Mouse (Mus musculus) heart, embryonic 10.5 days (tissue): Measurements from ENCODE around the gene Ppp1r13b. TPM values are rescaled to one million over a fixed set of nuclear protein-coding genes. Genes with fewer than 3 reads are reported as not detected.

Source experiments
- DNase-seq: peaks from one replicate; pipeline ENCODE4 v3.0.0-alpha.2; 2017; ENCODE audit warnings: low spot score
- H3K27ac ChIP-seq: fragments of 300-500 bp; sonication (generic); 2 replicates; pipeline ENCODE4 v1.5.1; 2016; ENCODE audit warnings: mild to moderate bottlenecking
- H3K27me3 ChIP-seq: fragments of 300-500 bp; sonication (generic); 2 replicates; pipeline ENCODE4 v1.6.1; 2016; ENCODE audit warnings: mild to moderate bottlenecking; ENCODE audit not compliant: poor library complexity, insufficient read depth, severe bottlenecking
- H3K36me3 ChIP-seq: fragments of 300-500 bp; sonication (generic); 2 replicates; pipeline ENCODE4 v1.6.1; 2016; ENCODE audit warnings: mild to moderate bottlenecking, moderate library complexity
- H3K4me1 ChIP-seq: fragments of 300-500 bp; sonication (generic); 2 replicates; pipeline ENCODE4 v1.6.1; 2016; ENCODE audit warnings: mild to moderate bottlenecking
- H3K4me3 ChIP-seq: fragments of 300-500 bp; sonication (generic); 2 replicates; pipeline ENCODE4 v1.5.1; 2016; ENCODE audit warnings: mild to moderate bottlenecking, moderate library complexity
- H3K9me3 ChIP-seq: fragments of 300-500 bp; sonication (generic); 2 replicates; pipeline ENCODE4 v1.6.1; 2016; ENCODE audit warnings: mild to moderate bottlenecking, moderate library complexity
- WGBS: fragments of 180-500 bp; shearing (Covaris S2); methylation state at CpG from one replicate; pipeline ENCODE4 v1.1.7; 2016; 5-methylcytosine and 5-hydroxymethylcytosine counted together
- polyA plus RNA-seq: library from polyadenylated mRNA; unstranded; fragments of >200 nt; fragmentation: Nextera tagmentation; extraction: Ambion mirVana; gene quantifications from 2 replicates; pipeline ENCODE4 v1.2.1, GENCODE M21; 2016

Ppp1r13b gene
- polyA plus RNA-seq, 1 experiment from 2014 or later, result 16.8 TPM

DNA sequence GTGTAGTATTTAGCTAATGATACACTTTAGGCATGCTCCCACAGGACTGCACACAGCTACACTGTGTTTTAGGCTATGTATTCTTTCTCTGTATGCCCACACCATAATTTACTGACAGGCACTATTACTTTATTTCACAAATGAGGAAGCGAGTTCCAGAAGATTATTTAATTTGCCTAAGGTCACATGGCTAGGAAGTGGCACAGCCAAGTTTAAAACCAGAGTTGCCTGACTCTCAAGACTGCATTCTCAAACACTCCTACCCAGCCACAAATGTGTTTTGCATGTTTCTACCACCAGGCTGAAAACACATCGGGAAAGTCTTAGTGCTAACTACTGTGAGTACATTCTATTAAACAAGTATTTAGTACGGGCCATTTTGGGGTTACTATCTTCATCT lies 18.7 kb downstream of the Ppp1r13b start:
- Histone ChIP-seq H3K27me3 (no peaks in the 10 kb centered on the region), H3K4me3 (no peak overlapping the region), H3K27ac (no peak overlapping the region), H3K36me3 (no peaks in the 10 kb centered on the region), H3K4me1 (peaks cover 39% of the 10 kb centered on the region), H3K9me3 (no peaks in the 10 kb centered on the region)
- WGBS, result 81% methylated on average over 3 of the region's 3 CpGs
- no peak for DNase-seq

DNA sequence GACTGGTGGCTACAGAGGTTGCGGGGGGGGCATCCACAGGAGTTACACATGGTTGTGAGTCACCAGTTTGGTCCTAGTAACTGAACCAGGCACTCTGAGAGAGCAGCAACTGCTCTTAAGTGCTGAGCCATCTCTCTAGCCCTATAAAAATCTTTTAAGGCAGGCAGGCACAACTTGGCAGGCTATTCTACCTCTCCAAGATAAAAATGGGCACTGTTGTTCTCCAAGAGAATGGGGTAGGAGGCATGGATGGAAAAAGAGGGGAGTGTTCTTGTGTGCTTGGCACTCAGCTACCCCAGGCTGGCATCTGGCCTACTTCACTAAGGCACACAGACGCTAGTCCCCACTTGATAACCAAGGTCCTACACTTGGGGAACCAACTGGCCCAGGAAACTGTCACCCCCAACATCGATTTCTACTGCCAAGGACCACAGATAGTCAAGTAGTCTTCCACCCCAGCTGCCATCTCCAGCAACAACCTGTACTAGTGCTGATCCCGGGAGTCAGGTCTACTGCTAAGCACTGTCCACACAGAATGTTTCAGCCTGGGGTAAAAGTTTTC lies 19.5 kb downstream of the Ppp1r13b start:
- Histone ChIP-seq H3K9me3 (no peaks in the 10 kb centered on the region), H3K4me3 (no peak overlapping the region), H3K36me3 (no peaks in the 10 kb centered on the region), H3K27me3 (no peaks in the 10 kb centered on the region), H3K27ac (no peak overlapping the region), H3K4me1 (peaks cover 40% of the 10 kb centered on the region)
- DNase-seq, result no peak
- WGBS, result 86% methylated on average over 4 of the region's 4 CpGs

DNA sequence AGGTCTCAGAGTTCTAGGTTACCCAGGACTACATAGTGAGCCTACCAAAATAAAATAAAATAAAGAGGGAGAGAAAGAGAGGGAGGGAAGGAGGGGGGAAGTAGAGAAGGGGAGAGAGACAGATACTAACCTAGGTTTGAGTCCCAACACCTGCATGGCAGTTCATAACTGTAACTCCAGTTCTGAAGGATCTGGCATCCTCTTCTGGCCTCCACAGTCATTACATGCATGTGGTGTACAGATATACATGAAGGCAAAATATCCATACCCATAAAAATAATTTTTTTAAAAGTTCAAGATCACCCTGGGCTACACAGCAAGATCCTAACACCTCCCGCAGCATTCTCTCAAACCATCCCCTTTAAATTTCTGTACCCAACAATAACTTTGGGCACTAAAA lies 20.9 kb downstream of the Ppp1r13b start:
- no peak for DNase-seq
- Histone ChIP-seq H3K36me3 (no peaks in the 10 kb centered on the region), H3K4me3 (no peak overlapping the region), H3K27ac (no peak overlapping the region), H3K9me3 (no peaks in the 10 kb centered on the region), H3K27me3 (no peaks in the 10 kb centered on the region), H3K4me1 (peaks cover 34% of the 10 kb centered on the region)
- 95% methylated on average over 1 of the region's 1 CpGs for WGBS

DNA sequence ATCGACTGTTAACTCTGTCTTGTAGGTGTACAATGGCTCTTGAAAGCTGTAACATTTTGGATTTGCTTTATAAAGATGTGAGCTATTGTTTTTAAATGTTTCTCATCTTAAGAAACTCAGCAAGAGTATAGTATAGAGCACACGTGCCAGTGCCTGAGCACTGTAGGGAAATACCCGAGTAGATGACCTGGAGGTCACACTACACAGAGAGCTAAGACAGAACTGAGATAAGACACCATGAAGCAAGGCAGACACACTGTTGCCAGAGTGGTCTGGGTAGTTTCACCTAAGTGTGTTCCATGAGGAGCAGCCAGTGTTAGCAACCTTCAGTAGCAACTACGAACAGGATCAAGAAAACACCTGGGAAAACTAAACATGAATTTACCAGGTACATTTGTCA lies 25.1 kb downstream of the Ppp1r13b start:
- no peaks in the 10 kb centered on the region for H3K9me3 ChIP-seq
- peak; percentile 84 for DNase-seq
- peak overlapping the region; percentile 42; the same call in 1 of the 2 replicates for H3K27ac ChIP-seq
- H3K4me1 ChIP-seq, result peaks cover 34% of the 10 kb centered on the region
- 17% methylated on average over 4 of the region's 4 CpGs for WGBS
- 0 out of 2 replicates have a peak overlapping the region, but pooled peaks have one; percentile 7 for H3K4me3 ChIP-seq
- no peaks in the 10 kb centered on the region for H3K27me3 ChIP-seq
- H3K36me3 ChIP-seq, result no peaks in the 10 kb centered on the region

DNA sequence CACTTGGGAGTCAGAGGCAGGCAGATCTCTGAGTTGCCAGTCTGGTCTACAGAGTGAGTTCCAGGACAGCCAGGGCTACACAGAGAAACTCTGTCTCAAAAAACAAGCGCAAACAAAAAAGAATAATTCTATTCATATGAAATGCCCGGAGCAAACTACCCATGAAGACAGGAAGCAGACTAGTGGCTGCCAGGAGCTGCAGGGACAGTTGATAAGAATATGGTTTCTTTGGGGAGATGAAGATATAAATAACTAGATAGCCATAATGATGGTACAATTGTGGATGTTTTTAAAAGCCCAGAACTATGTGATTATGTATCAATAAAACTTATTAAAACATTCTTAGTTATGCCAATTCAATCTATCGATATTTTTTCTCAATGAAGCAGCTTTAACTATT lies 25.9 kb downstream of the Ppp1r13b start:
- no peak for DNase-seq
- peaks cover 34% of the 10 kb centered on the region for H3K4me1 ChIP-seq
- H3K4me3 ChIP-seq, result no peak overlapping the region
- no peaks in the 10 kb centered on the region for H3K36me3 ChIP-seq
- no peaks in the 10 kb centered on the region for H3K9me3 ChIP-seq
- H3K27ac ChIP-seq, result no peak overlapping the region
- H3K27me3 ChIP-seq, result no peaks in the 10 kb centered on the region
- WGBS, result 63% methylated on average over 3 of the region's 3 CpGs

DNA sequence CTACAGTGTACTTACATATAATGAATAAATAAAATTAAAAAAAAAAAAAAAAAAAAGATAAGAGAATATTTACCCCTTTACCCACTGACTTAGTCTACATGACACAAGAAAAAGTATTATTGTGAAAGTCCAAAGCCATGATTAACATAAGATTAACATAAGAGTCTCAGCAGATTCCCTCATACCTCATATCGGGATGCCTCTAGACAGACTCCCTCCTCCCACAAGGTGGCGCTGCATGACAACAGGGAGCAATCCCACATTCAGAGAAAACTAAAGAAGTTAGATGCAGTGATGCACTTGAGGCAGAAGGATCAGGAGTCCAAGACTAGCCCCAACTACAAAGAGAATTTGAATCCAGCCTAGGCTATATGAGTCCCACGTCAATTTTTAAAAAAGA lies 29.7 kb downstream of the Ppp1r13b start:
- no peak overlapping the region for H3K4me3 ChIP-seq
- no peaks in the 10 kb centered on the region for H3K36me3 ChIP-seq
- 17% methylated on average over 3 of the region's 3 CpGs for WGBS
- no peaks in the 10 kb centered on the region for H3K27me3 ChIP-seq
- H3K27ac ChIP-seq, result no peak overlapping the region
- peak; percentile 87 for DNase-seq
- no peaks in the 10 kb centered on the region for H3K9me3 ChIP-seq
- peaks cover 15% of the 10 kb centered on the region for H3K4me1 ChIP-seq

DNA sequence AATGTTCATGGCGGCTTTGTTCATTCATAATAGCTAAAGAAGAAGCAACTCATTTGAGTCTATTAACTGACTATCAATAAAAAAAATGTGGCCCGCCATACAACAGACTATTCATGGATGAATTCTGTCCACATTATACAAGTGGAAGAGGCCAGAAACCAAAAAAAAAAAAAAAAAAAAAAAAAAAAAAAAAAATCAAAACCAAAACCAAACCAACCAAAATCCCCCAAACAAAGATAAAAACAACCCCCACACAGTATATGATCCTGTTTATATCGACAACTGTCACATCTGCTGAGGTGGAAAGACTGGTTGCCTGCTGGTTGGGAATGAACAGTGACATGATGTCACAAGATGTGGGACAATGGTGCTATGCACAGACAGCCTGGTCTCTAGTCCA lies 32.4 kb downstream of the Ppp1r13b start:
- Histone ChIP-seq H3K27me3 (no peaks in the 10 kb centered on the region), H3K4me3 (no peak overlapping the region), H3K9me3 (no peaks in the 10 kb centered on the region), H3K4me1 (peaks cover 5% of the 10 kb centered on the region), H3K27ac (no peak overlapping the region), H3K36me3 (peaks cover 10% of the 10 kb centered on the region)
- WGBS, result 86% methylated on average over 3 of the region's 3 CpGs
- no peak for DNase-seq

DNA sequence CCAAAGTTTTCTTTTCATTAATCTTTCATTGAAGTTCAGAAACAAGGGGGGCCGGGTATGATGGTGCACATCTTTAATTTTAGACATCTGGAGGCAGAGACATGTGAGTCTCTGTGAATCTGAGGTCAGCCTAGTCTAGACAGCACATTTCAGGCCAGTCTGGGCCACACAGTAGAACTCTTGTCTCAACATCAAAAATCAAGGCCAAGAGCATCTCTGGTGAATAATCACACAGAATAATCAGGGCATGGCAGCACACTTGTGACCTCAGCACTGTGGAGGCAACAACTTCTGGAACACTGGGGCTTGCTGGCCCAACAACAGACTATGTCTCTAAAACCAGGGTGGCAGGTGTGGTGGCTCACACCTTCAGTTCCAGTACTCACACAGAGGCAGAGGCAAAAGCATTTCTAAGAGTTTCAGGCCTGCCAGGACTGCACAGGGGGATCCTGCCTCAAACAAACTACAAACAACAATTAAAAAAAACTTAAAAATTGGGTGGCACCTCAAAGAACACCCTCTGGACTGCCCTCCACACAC lies 33.2 kb downstream of the Ppp1r13b start:
- H3K27me3 ChIP-seq, result no peaks in the 10 kb centered on the region
- peaks cover 12% of the 10 kb centered on the region for H3K36me3 ChIP-seq
- no peaks in the 10 kb centered on the region for H3K9me3 ChIP-seq
- peaks cover 5% of the 10 kb centered on the region for H3K4me1 ChIP-seq
- DNase-seq, result peak; percentile 72
- no peak overlapping the region for H3K4me3 ChIP-seq
- WGBS, result 82% methylated on average over 1 of the region's 1 CpGs
- H3K27ac ChIP-seq, result no peak overlapping the region

DNA sequence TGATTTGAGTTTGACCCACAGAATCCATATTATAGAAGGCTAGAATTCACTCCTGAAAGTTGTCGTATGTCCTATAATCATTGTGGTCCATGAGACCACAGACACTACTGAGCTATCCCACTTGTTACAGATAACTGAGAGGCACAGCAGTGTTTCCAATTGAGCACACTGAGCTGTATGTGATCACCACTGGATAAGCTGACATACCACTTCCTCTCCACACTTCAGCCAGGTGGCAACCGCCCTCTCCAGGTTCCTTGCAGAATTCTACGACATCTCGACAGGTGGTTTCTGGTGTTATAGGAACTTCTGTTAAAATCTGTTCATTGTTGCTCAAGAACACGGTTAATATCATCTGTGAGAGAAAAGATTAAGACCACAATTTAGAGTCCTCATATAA lies 35.8 kb downstream of the Ppp1r13b start:
- Histone ChIP-seq H3K4me3 (no peak overlapping the region), H3K9me3 (no peaks in the 10 kb centered on the region), H3K36me3 (peaks cover 23% of the 10 kb centered on the region), H3K27ac (no peak overlapping the region), H3K27me3 (no peaks in the 10 kb centered on the region), H3K4me1 (peaks cover 5% of the 10 kb centered on the region; the same call in 1 of the 2 replicates)
- DNase-seq, result peak; percentile 47
- WGBS, result 83% methylated on average over 5 of the region's 5 CpGs

DNA sequence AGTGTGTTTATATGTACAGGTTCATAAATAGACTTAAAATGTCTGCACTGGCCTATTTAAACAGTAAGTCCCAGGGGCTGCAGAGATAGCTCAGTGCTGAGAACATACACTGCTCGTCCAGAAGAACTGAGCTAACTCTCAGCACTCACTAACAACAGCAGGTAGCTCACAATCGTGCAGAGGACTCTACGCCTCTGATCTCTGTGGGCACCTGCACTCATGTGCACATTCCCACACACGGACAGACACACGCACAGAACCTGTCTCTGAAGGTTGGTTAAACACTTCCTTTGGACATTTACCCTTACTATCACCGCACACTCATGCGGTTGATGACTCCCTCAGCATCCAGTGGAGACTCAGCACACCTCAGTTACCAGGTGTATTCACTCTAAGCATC lies 37.1 kb downstream of the Ppp1r13b start:
- H3K9me3 ChIP-seq, result no peaks in the 10 kb centered on the region
- DNase-seq, result peak; percentile 56
- H3K4me1 ChIP-seq, result peaks cover 4% of the 10 kb centered on the region; the same call in 1 of the 2 replicates
- peaks cover 34% of the 10 kb centered on the region for H3K36me3 ChIP-seq
- H3K4me3 ChIP-seq, result no peak overlapping the region
- no peaks in the 10 kb centered on the region for H3K27me3 ChIP-seq
- 90% methylated on average over 7 of the region's 7 CpGs for WGBS
- H3K27ac ChIP-seq, result no peak overlapping the region

DNA sequence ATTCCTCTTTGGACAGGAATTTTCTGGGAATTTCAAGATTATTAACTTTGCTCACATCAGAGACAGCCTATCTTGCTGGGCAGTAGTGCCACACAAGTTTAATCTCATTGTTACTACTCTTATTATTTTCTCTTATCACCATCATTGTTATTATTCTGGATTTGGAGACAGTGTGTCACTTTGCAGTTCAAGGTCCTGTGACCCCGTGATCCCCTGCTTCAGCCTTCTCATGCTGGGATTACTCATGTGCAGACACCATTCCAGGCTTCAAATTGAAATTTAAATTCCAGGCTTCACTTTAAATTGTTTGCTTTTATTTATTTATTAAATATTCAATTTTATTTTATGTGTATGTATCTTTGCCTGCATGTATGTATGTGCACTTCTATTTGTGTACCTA lies 38.1 kb downstream of the Ppp1r13b start:
- DNase-seq, result peak; percentile 24
- Histone ChIP-seq H3K4me1 (0 out of 2 replicates have a peak, but pooled peaks cover 2% of the 10 kb centered on the region), H3K27ac (no peak overlapping the region), H3K4me3 (no peak overlapping the region), H3K27me3 (no peaks in the 10 kb centered on the region), H3K9me3 (no peaks in the 10 kb centered on the region), H3K36me3 (peaks cover 34% of the 10 kb centered on the region)
- 74% methylated on average over 1 of the region's 1 CpGs for WGBS

DNA sequence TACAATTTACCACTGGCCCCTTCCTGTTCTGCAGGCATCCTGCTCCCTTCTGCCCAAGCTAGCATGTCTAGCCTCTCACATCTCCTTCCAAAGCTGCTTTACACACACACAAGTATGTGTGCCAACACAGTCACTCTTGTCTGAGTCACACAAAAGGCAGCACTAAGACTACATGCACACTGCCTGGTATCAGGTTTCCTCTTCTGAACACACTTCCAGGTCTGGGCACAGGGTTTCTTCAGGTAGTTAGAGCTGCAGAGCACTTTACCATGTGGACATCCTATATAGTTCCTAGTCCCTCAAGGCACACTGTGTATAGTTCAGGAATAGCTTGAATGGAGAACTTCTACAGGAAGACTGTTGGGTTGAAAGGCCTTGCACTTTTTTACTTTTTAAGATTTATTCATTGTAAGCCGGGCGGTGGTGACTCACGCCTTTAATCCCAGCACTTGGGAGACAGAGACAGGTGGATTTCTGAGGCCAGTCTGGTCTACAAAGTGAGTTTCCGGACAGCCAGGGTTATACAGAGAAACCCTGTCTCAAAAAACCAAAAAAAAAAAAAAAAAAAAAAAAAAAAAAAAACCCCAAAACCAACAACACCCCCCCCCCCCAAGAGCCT lies 43.6 kb downstream of the Ppp1r13b start:
- Histone ChIP-seq H3K4me3 (no peak overlapping the region), H3K9me3 (no peaks in the 10 kb centered on the region), H3K4me1 (no peaks in the 10 kb centered on the region), H3K36me3 (peaks cover 39% of the 10 kb centered on the region; the same call in 1 of the 2 replicates), H3K27me3 (no peaks in the 10 kb centered on the region), H3K27ac (no peak overlapping the region)
- 93% methylated on average over 4 of the region's 4 CpGs for WGBS
- no peak for DNase-seq

DNA sequence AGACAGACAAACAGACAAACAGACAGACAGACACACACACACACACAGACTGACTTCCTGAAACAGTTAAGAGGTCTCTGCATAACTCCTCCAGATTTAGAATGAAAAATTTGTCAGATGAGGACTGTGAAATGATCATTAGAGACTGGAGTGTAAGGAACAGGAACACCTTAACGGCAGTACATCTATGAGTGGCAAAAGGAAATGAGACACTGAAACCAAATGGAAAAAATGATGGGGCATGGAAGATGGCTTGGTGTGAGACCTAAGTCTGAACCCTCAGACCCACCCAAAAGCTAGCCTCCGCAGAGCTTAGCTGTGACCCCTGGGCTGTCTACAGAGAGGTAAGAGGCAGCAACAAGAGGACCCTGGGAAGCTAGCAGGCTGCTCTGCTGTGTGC lies 52.5 kb downstream of the Ppp1r13b start:
- Histone ChIP-seq H3K27me3 (no peaks in the 10 kb centered on the region), H3K4me1 (no peaks in the 10 kb centered on the region; the same call in 1 of the 2 replicates), H3K4me3 (no peak overlapping the region), H3K9me3 (no peaks in the 10 kb centered on the region), H3K36me3 (peaks cover 23% of the 10 kb centered on the region), H3K27ac (no peak overlapping the region)
- 83% methylated on average over 2 of the region's 2 CpGs for WGBS
- DNase-seq, result no peak
